Mouse (Mus musculus) adrenal gland, postnatal 4 days (tissue): ENCODE measurements around the gene F3. TPM values are rescaled to one million over a fixed set of nuclear protein-coding genes. Genes with fewer than 3 reads are reported as not detected.

Experiments used
- DNase-seq, 2 experiments: peaks; one replicate each; pipeline ENCODE4 v3.0.0; 2021 to 2022; ENCODE audit warnings: low spot score in 2 of 2, mixed read lengths in 2 of 2
- long read RNA-seq, 2 experiments: library from polyadenylated mRNA; stranded (forward); transcript quantifications; one replicate each; pipeline ENCODE4 v2.0.0; 2021
- total RNA-seq, 2 experiments: library from RNA; stranded (reverse); gene quantifications; 2 replicates each; pipeline ENCODE4 v1.2.3; 2021

F3 gene
- 1 to 10 TPM; 5.8 to 8.3 TPM for total RNA-seq
- long read RNA-seq, experiment 1, transcript F3-201 (6 exons, 1,872 nt) = major isoform, 7 of 7 reads
- long read RNA-seq, experiment 1, partial matches to known transcripts = 0 of 7 reads
- long read RNA-seq, experiment 1, other reads (novel, unspliced or antisense) = 0 of 7 reads
- long read RNA-seq, experiment 2, transcript F3-201 (6 exons, 1,872 nt) = major isoform, 7 of 8 reads
- long read RNA-seq, experiment 2, partial matches to known transcripts = 0 of 8 reads
- long read RNA-seq, experiment 2, other reads (novel, unspliced or antisense) = 1 of 8 reads

DNA sequence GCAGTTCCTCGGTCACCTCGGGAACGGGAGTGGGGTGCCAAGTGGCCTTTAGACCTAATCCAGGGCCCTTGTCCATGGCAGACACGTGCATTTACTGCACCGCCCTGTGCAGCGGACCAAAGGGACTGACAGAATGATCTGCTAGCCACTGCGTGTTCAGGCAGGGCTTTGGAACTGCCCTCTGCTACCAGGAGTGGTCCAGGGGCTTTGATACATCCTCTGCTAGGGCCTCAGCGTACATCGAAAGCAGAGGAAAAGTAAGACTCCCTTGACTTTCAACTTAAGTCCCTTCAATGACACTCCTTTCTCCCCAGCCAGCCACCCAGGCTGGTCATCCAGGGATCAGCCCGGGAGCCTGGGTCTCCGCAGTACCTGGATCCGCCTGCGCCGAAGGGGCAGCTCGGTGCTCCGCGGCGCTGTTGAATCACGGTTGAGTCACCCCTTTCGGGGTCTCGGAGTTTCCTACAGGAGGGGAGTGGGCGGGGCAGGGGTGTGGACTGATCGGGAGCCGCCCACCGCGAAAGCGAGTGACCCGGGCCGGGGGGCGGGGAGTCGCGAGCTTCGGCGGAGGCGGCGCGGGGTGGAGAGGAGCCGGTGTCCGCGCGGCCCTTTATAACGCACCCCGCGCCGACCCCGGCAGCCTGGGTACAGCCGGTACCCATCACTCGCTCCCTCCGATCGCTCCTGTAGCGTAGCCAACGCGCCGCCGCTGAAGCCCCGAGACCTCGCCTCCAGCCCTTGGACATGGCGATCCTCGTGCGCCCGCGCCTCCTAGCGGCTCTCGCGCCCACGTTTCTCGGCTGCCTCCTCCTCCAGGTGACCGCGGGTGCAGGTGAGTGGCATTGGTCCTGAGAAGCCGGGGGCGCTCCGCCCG lies at the start of gene F3:
Gene F3, plus strand, starts transcription at position 567 of the 874 bp plus-strand sequence.
- peak; percentile 38 to 44 for DNase-seq

DNA sequence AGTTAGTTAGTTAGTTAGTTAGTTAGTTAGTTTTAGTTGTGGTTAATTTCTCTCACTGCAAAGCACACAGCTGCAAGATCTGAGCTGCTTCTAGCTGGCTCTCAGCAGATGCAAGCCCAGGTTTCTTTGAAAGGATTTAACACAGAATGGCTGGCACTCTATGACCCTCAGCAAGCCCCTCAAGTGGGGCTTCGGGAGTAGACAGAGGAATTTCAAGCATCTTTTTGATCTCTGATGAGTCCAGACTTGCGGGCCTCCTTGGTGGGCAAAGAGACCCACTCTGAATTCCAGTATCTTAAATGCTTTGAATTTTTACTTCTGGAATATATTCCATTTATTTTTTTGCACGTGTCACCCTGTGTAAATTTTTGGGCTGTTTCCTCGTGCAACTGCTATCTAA lies 44.4 kb upstream of the F3 start:
- DNase-seq = no peak

DNA sequence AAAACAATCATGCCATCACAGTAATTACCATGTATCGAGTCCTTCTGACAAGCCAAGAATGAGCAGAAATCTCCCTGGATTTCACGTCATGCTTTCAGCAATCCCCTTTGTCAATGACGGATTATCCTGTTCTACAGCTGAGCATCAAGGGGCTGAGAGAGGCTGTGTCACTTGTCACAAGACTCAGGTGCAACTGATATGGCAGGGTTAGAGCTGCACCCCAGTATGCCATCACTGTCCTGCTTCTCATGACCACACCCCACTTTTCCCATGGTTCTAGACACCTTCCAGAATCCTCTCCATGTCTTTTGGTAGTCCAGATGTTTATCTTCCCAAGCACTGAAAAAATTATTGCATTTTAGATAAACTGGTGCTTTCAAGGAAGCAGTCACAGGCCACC lies 43.9 kb upstream of the F3 start:
- DNase-seq = no peak

DNA sequence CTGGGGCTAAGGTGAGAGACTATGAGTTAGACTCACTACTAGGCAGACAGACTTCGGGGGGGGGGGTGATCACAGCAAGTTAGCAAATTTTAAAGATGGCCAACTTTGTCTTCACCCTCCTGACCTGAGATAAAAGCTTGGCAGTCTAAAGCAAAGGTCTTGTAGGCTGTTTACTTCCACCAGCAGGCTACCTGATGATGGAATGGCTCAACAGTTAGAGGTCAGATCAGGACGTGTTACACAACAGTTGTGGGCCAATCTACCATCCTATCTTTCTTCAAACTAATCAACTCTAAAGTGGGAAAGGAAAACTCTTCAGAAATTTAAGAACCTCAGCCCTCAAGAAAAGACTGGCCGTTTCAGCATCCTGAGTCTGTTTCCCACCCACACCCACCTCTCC lies 43.1 kb upstream of the F3 start:
- no peak for DNase-seq

GRCm38 (mm10) chr3:121682439-121683411 lies 40.6 kb upstream of the F3 start:
- DNase-seq = no peak

DNA sequence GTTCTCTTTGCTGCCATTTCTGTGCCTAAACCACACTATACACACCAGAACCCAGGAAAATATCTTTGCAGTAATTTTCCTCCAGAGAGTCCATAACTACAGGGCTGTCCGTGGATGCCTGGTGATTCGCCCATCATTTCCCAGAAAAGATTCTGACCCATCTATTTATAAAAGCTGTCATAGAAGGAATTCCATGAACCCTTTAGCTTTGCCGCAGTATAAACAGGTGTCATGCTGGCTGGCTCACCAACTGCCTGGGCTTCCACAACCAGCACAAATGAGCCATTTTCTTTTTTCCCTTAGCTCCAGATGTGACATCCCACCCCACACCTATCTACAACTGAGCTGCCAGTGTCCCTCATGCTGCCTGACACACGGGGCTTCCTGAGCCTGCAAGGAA lies 38.8 kb upstream of the F3 start:
- no peak for DNase-seq

- DNase-seq = no peak
Observed at GRCm38 (mm10) chr3:121684963-121685362, 38.4 kb upstream of the F3 start.

DNA sequence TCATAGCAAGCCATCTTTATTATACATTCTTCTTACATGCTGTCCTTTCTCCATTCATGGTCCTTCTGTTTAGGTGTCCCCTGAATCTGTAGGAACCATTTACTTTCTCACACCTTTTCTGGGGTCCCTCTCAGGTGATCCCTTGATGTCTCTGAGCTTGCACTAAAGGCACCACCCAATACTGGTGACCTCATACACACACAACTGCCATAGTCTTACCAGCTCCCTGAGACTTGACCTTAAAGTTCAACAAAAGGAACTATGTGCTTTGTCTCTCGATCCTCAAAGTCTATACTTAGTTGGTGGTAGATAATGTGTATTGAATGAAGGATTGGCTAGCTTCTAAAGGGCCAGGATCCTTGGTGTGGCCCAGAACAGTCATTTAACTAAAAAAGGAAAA lies 37.4 kb upstream of the F3 start:
- DNase-seq = no peak

GRCm38 (mm10) chr3:121686408-121686911 lies 36.9 kb upstream of the F3 start:
- DNase-seq = no peak

GRCm38 (mm10) chr3:121687741-121688140 lies 35.6 kb upstream of the F3 start:
- DNase-seq = no peak

- DNase-seq = no peak
Observed at GRCm38 (mm10) chr3:121689029-121689428, 34.3 kb upstream of the F3 start.

DNA sequence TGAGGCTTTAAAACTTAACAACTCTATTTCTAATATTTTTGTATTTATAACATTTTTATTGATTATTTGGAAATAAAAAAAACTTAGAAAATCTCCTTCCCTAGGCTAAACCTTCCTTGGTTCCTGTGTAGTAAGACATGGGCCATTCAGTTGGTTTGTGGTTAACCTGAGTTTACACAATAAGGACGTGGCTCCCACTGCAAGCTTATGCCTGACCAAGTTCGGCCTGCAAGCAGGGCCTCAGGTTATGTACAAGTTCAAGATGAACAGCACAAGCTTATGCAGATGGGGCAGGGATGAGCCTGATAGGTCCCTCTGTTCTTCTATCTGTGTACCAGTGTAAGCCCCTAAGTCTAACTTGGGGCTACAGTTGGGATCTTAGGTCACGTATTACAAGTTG lies 33.6 kb upstream of the F3 start:
- no peak for DNase-seq

DNA sequence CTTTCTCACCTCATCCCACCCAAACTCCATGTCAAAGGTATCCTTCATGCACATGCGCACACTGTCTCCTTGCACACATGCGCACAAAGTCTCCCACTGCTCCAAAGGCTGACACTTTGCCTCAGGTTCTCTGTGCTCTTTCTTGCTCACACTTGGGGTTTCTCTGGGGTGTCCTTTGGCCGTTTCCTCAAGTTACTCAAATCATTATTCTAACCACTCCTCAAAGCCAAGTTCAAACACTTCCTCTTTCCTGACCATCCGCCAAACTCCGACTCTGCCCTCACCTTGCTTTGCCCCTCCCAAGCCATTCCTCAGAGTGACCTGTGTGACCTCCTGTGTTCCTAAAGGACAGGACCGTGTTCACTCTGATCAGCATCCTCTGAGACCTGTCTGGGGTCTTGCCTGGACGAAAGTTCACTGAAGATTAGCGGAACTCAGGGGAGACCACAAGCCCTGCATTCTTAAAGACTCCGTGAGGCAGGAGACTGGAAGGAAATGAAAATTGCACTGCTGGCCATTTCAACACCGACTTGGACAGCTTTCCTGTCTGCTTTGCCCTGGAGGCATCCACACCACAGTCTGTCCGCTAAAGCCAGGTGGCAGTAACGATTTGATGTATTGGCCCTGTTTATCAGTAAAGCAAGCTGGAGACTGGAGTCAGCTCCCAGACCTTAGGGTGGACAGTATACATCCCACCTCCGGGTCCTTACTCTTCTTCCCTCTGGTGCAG lies 30.2 kb upstream of the F3 start:
- no peak for DNase-seq

- no peak for DNase-seq
Observed at GRCm38 (mm10) chr3:121693746-121694145, 29.6 kb upstream of the F3 start.

DNA sequence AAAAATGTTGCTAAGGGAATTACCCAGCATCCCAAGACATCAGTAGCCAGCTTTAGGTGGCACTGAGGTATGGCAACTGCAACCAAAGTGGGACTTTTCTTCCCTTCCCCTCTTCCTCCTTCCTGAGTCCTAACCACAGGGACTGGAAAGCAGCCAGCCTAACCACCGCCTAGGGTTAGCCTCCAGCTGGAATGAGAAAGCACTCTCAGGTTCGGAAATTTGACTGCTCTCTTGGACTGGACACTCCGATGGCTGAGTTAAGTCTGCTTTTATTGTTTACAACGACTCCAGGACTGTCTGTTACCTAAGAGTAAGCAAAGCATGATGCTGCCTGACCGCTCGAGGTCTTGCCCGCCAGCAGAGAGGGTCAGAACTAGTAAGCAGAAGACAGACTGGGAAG lies 26.2 kb upstream of the F3 start:
- DNase-seq = no peak

GRCm38 (mm10) chr3:121699401-121699800 lies 23.9 kb upstream of the F3 start:
- no peak for DNase-seq

GRCm38 (mm10) chr3:121699849-121700248 lies 23.5 kb upstream of the F3 start:
- DNase-seq = no peak

GRCm38 (mm10) chr3:121700364-121700952 lies 22.9 kb upstream of the F3 start:
- DNase-seq = no peak

- no peak for DNase-seq
Observed at GRCm38 (mm10) chr3:121703155-121703879, 20.0 kb upstream of the F3 start.

GRCm38 (mm10) chr3:121703880-121704243 lies 19.5 kb upstream of the F3 start:
- no peak for DNase-seq
